Mouse (Mus musculus) gastrocnemius, postnatal 25 days (tissue): ENCODE measurements around the gene Gm3646. TPM values are rescaled to one million over a fixed set of nuclear protein-coding genes. Genes with fewer than 3 reads are reported as not detected.

ENCODE experiments used
- DNase-seq: peaks from one replicate; pipeline ENCODE4 v3.0.0; 2022
- long read RNA-seq, 2 experiments: library from polyadenylated mRNA; stranded (forward); transcript quantifications; one replicate each; pipeline ENCODE4 v2.0.0; 2021
- total RNA-seq, 2 experiments: library from RNA; stranded (reverse); gene quantifications; 1 replicate in 1 of 2; 2 replicates in 1 of 2; pipeline ENCODE4 v1.2.3; 2021

The Gm3646 gene
- total RNA-seq, result 1 to 10 TPM in 1 of 2 experiments, not detected in 1; 1.7 TPM
- long read RNA-seq, experiment 1, partial matches to known transcripts, result 2 of 4 reads
- long read RNA-seq, experiment 1, other reads (novel, unspliced or antisense), result 2 of 4 reads
- long read RNA-seq, experiment 2, partial matches to known transcripts, result 2 of 7 reads
- long read RNA-seq, experiment 2, other reads (novel, unspliced or antisense), result 1 of 7 reads

DNA sequence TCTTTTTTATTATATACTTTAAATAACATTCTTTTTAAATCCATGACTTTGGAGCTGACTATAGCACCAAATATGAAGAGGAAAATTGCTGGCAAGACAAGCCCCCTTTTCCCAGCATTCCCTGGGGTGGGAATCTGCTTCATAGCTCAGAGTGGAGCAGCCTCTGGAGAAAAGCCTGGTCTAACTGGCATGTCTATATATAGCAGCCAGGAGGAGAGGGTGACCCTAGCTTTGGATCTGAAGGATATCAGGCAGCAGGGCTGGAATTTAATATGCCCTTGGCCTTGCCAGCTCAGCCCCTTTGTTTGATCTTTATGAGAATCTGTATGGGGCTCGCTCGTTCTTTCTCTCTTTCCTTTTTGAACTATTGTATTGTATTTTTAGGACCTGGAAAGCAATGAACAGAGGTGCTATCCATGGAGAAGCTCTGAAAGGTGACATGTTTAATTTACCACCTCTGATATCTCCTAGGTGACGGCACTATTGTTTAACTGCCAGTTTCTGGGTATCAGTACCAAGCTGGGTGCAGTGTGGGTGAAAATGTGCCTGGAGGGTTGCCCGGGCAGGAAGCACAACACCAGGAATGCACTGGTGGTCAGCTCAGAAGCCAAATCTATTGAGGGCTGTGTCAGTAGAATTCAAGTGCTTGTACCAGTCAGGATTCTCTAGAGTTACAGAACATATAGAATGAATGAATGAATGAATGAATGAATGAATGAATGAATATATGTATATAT lies at the start of gene Gm3646:
Gene Gm3646 (minus strand): TSS at position 90 of the 737 bp plus-strand sequence.
- DNase-seq, result peak; percentile 14

DNA sequence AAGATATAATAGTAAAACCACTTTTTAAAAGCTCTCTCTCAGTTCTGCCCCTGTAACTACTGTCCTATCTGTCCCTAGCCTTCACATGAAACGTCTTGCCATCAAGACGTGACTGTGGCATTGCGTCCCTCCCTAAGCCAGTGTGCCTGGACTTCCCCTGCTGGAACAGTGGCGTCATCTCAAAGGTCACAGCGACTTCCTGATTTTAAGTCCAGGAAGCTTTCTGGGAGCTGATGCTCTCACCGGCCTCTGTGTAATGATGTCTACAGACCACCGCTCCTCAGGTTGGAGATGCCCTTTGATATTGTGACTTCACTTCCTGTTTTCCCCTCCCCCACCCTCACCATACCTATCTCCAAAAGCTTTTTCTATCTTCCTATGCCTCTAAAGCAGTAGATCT lies 41.9 kb upstream of the Gm3646 start:
- no peak for DNase-seq

- no peak for DNase-seq
Measured at GRCm38 (mm10) chr1:39846031-39846550, 41.0 kb upstream of the Gm3646 start.

DNA sequence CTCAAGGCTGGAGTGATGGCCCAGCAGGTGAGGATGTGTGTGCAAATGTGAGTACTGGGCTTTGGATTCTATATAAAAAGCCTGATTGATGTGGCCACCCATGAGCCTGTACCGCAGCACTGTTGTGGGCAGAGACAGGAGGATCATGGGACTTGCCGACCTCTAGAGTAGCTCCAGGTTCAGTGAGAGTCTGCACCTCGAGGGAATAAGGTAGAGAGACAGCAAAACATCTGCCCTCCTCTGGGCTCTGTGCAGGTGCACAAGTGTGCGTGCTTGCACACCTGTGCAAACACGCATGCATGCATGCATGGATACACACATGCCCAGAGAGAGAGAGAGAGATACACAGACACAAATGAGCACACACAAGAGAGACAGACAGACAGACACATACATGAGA lies 38.2 kb upstream of the Gm3646 start:
- DNase-seq, result no peak

DNA sequence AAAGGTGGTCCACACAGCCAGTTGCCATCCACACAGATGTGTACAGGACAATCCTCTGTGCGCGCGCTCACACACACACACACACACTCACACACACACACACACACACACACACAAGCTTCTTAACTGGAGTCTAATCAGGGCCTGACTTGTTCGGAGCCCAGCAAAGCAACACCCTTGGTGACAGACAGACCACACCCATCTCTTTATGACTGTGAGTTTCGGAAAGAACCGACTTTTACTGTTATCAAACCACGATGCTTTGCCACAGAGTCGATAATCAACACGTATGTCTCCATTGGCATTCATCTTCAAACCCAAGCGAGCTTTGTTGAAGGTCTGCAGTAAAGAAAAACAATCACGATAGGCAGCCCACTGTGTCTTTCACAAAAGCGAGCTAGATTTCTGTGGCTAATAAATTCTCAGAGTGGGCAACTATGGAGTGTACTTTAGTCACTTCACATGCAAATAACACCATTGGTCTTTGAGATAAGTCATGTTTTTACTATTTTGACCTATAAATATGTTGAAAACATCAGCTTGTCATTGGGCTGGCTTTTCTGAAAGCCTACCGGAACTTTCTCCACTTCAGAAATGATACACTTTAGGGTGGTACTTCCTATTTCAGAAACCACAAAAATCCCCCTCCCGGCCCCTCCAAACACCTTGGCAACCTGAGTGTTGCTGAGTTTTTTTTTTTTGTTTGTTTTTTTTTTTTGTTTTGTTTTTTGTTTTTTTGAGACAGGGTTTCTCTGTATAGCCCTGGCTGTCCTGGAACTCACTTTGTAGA lies 37.3 kb upstream of the Gm3646 start:
- DNase-seq, result no peak

GRCm38 (mm10) chr1:39840856-39841255 lies 35.7 kb upstream of the Gm3646 start:
- DNase-seq, result no peak

- DNase-seq, result no peak
Measured at GRCm38 (mm10) chr1:39839838-39840237, 34.7 kb upstream of the Gm3646 start.

GRCm38 (mm10) chr1:39839217-39839616 lies 34.1 kb upstream of the Gm3646 start:
- DNase-seq, result no peak

DNA sequence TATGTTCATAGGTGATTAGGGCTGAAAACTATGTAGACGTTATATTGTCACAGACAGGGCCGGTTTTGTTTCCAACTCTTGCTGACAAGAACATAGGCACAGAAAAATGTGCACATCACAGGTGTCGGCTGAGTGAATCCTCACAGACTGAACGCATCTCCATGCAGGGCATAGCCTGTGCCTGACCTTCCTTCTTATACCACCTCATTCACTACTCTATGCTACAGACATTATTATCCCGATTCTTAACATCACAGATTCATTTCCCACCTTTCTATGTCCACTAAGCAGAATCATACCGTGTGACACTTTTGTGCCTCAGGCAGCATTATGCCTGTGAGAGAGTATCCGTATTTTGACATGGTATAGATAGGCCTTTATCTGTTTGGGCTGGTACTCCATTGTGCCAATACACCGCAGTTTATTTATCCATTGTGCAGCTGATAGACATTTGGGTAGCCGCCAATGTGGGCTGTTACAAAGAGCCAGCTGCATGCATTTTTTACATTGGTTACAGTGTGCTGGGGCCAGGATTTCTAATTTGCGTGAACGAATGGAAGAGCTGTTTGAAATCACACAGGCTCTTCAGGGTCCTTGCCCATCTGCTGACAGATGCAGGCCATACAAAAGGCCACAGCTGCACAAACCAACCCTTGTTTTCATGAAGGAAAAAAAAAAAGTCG lies 33.5 kb upstream of the Gm3646 start:
- no peak for DNase-seq

GRCm38 (mm10) chr1:39831594-39832039 lies 26.5 kb upstream of the Gm3646 start:
- DNase-seq, result no peak

DNA sequence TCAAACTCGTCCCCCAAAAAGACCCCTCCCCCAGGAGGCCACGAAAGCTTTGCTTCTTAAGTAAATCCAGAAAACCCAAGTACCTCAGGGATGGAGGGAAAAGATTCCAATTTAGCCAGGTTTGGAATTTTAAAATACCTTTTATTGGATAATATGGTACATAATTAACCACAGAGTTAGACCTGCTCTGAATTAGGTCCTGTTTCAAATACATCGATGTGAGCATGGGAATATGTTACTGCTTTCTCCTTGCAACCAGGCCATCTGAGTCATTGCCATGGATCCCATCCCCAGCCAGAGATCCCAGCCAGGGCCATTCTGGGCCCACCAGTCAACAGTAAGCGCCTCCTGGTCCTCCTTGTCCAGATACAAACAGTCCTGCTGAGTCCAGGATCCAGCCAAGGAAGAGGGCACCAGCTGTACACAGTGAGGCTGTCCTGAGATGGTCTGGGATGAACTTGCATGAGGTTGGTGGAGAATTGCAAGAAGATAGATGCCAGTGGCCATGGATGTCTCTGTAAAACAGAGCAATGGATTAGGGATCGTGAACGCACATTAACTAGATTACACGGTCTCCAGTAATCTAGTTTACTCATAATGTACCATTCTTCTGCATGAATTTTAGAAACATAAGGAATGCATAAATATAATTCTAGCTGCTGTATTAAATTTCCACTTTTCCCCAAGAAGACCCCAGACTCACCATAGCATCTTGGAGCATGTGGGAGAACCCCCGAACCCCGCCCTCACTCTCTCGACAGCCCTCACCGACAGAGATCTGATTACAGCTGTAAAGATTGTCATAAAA lies 25.9 kb upstream of the Gm3646 start:
- DNase-seq, result peak; percentile 24

DNA sequence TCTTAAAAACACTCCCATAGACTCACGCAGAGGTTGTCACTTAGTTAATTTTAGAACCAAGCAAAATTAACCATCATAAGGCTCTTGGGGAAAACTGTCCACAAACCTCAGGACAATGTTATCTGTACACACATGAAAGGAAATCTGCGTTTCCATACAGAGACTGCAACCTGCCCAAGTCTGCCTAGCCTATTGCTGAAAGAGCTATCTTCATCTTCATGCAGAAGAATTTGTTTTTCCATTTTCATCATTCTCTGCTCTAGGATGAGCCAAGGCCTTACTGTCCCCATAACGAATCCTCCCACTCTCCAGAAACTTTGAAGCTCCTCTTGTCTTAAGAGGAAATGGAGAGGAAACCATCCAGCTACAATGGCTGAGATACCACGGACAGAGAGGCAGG lies 19.8 kb upstream of the Gm3646 start:
- no peak for DNase-seq

DNA sequence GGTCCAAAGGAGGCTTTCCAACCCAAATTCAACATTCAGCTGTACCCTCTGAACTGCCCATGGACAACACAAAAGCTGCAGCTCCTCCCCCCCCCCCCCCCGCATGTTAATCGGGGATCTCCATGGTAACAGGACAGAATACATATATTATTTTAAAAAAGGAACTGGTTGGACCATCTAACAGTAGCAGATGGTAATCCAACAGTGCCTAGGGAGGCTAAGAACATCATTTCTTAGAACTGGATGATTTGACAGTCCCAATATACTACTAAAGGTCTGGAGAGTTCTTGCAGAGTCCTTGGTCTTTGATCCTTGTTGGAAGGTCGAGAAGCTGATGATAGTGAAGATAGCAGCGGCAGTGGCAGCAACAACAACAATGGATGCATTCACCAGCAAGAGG lies 19.1 kb upstream of the Gm3646 start:
- DNase-seq, result no peak

GRCm38 (mm10) chr1:39819596-39819995 lies 14.5 kb upstream of the Gm3646 start:
- DNase-seq, result no peak

DNA sequence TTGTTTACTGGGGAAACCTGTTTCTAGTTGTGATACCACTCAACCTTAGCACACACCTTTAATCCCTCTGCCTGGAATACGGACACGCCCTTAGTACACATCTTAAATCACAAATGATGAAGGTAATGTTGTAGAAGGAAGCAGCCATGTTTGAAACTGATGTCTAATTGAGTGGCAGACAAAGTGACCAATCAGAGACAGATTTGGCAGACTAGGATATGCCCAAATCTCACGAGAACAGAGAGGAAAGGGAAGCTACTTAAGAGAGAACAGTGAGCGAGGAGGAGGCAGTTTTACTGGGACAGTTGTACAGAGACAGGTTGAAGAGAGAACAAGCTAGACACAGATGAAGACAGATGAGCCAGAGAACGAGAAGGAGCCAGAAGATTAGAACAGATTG lies 10.6 kb upstream of the Gm3646 start:
- DNase-seq, result no peak

- DNase-seq, result no peak
Measured at GRCm38 (mm10) chr1:39813067-39813466, 7.9 kb upstream of the Gm3646 start.

- DNase-seq, result no peak
Measured at GRCm38 (mm10) chr1:39804789-39805188, 343 bp downstream of the Gm3646 start.

DNA sequence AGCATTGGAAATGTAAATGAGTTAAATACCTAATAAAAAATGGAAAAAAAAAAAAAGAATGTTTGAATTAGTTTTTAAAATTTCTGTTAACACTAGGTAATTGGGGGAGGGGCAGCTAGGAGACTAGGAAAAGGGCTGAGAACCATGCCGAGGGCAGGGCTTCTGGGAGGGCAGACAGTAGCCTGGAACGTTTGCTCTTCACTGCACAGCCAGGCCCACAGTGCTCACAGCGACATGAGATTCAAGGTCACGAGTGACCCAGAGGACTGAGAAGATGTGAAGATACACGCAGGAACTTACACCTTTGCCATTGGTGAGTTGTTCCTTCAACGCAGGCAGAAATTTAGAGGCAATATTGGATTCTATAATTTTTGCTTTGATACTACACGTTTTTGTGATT lies 2.2 kb downstream of the Gm3646 start:
- no peak for DNase-seq

DNA sequence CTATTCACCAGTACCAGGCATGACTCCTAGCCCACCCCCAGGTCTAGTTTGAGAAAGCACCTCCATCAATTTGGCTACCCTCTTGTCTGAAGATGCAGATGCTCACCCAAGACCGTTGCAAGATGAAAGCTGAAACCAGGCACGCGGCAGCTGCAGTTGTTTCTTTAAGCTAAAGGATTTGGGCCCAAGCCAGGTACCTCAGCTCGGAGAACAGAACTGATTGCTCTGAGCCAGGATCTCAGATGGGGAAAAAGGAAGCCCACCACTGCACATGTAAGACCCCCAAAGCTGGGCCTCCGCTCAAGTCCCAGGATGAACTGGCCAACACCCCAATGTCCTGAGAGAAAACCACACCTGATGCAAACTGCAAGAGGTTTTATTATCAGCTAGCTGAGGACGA lies 7.6 kb downstream of the Gm3646 start:
- DNase-seq, result no peak

DNA sequence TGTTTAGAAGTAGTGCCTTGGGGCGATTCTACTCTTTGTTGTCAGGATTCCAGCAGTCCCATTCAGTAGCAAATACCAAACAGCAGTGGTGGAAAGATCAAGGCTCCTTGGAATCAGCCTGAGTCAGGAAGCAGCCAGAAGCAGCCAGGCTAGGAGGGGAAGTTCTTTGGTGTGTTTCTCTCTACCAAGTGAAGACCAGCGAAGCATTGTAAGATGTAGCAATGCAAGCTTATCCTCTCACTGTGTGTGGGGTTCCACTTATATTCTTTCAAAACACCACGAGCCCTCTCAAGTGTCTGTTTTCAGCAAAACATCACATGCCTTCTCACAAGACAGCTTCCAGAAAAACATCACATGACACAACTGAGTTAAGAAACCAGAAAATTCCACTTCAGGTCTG lies 8.4 kb downstream of the Gm3646 start:
- no peak for DNase-seq

DNA sequence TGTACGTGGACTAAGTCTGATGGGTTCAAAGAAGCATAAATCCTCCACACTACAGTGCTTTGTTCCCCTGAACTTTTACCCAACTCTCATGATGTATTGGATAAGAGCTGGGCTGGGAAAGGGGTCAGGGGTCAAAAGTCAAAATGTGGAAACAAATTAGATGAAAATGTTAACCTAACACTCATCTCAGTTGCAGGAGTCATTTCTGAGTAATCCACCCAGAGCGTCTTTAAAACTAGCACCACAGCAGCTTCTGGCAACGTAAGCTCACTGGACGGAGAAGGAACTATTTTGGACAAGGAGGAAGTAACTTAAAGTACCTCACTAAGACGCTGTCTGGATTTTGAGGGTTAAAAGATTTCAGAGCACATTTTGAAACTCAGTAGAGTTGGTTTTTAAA lies 20.5 kb downstream of the Gm3646 start:
- DNase-seq, result no peak

DNA sequence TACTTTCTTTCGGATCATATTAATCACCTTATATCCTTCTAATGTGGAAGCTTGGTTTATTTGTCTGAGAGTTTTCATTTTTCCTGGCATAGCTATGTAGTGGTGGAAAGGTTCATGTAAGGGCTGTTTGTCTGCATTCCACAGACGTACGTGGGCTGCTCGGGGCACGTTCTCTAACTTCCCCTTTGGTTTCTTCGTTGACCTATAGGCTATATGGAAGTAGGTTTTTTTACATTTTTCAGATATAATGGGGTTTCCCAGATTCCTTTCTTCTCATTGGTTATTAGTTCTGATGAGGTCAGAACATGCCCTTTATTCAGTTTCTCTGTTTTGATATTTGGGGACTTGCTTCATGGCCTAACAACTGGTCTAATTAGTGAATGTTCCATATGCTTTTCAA lies 23.3 kb downstream of the Gm3646 start:
- no peak for DNase-seq
